Mouse (Mus musculus): ENCODE measurements around the gene Cmc2.

GRCm38 (mm10) chr8:116934976-116935375 lies 13.7 kb upstream of the Cmc2 start:
- no peak for TF ChIP-seq CTCF (IDR thresholded peaks at IDR 0.05; ENCODE audit: low read depth, low read length)
- no peak for TF ChIP-seq POLR2AphosphoS5 (IDR thresholded peaks at IDR 0.05; ENCODE audit: insufficient replicate concordance, low read depth, low read length)
- no peak for TF ChIP-seq TAL1 (conservative IDR thresholded peaks at IDR 0.05; ENCODE audit: low read depth, low read length)
